Mouse (Mus musculus) kidney, postnatal 4 days (tissue): ENCODE data around the gene Rptor.

Source experiments
- DNase-seq, 2 experiments: peaks; one replicate each; pipeline ENCODE4 v3.0.0; 2021; ENCODE audit warnings: mixed read lengths in 2 of 2

The Rptor gene

DNA sequence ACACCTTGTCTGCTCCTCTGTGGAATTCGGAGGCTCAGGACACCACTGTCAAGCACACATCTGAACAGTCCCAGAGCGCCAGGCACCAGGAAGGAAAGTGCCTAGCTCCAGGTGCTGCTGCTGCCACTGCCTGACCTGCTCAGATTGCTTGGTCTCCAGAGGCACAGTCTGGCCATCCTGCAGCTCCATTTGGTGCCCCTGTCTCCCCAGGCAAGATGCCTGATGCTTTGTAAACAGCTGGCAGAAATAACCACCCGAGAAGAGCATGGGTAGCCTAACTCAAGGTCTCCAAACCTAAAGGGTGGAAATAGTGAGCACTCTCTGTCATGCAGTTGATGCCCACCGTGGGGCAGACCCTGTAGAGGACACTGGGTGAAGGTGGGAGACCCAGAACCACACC is 311.7 kb downstream of the Rptor start:
- no peak for DNase-seq

DNA sequence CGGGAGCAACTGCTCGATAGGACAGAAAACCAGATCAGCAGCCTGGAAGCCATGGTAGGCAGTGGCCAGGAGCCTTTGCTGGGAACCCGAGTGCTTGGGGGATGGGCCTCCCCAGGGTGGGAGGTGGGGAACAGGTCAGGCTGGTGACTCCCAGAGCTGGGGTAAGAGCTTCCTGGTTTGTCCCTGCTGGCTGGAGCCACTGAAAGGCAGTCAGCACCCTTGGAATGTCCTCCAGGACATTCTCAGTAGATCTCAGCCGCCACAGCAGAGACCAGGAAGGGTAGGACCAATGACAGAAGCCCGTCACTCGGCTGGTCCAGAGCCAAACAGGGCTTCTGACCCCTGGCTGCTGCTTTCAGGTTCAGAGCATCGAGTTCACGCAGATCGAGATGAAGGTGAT is 313.0 kb downstream of the Rptor start:
- DNase-seq = peak in 1 of 2 experiments; percentile 58

DNA sequence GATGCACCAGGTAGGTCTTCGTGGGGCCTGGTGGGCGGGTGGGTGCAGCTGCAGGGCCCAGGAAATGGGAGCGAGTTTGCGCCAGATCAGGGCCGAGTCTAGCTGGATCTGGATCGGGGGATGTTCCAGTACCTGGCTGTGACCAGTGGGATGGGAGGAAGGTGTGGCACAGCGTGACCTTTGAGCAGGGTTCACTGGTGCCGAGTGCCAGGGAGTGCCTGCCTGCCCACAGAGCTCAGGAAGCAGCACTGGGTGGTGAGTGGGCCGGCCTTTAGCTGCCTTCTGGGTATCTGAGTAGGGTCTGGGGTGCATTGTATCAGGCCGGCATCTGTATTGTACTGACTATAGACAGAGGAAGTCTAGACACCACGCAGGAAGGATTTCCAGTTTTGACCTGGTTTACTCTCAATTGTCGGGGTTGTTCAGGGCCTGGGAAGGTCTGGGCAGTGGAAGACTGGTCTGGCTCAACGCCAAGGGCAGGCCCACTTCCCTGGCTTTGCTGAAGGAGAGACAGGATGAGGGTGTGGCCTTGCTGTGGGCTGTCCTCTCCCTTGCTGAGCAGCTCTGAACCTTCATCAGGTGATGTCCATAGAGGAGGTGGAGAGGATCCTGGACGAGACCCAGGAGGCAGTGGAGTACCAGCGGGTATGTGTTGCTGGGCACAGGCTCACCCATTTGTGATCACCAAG is 313.5 kb downstream of the Rptor start:
- peak; percentile 78 to 85 for DNase-seq

DNA sequence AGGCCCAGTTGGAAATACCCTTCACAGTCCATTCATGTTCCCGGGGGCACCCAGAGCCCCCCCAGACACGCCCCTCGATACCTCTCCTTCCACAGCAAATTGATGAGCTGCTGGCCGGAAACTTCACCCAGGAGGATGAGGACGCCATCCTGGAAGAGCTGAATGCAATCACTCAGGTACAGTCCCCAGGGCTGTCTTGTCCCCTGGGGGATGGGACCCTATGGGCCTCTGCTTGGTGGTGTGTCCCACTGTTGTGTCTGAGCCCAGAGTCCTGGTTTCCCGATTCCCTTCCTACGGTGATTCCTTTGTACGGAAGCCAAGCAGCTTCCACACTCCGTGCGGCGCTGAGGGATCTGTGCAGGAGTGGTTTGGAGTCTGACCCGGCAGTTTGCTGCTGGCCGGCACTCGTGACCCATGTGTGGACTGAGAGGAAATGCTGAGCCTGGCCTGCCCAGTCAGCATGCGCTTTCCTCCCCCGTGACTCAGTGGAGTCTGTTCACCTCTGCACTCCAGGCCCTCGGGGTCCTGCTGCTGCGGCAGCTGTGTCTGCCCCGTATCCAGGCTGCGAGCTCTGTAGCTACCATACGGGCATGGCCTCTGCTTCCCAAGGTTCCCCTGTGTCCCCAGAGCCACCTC is 314.2 kb downstream of the Rptor start:
- DNase-seq = peak in 1 of 2 experiments; percentile 66

DNA sequence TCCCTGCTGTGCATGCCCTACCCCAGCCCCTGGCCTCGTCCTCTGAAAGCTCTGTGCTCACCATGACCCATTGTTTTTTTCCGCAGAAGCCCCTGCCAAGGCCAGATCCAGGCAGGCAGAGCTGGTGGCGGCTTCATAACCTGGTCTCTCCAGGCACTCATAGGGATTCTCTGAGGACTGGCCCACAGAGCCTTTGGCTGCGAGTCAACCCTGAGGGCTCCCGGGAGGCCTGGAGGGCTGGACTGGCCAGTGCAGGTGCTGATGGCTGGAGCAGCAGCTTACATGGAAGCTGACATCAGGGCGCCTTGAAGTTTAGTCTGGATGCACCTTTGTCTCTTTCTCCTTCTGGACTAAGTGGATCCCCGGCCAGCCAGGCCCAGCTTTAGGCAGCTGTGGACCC is 315.8 kb downstream of the Rptor start:
- no peak for DNase-seq

DNA sequence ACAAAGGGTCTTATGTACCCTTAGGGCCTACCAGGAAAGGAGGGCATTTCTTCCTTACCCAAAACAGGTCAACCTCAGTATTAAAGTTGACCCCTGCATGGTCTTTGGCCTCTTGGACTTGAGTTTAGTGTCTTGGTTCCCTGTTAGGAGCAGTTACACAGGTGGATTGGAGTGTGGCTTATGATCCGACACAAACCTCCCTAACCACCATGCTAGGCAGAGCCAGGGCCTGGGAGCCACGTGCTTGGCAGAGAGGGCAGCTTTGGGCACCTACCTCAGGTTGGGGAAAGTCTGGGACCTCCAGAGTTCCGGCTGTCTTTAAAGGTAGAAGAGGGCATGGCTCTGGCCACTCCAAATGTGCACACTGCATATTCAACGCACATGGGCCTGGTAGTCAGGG is 316.7 kb downstream of the Rptor start:
- DNase-seq = no peak

DNA sequence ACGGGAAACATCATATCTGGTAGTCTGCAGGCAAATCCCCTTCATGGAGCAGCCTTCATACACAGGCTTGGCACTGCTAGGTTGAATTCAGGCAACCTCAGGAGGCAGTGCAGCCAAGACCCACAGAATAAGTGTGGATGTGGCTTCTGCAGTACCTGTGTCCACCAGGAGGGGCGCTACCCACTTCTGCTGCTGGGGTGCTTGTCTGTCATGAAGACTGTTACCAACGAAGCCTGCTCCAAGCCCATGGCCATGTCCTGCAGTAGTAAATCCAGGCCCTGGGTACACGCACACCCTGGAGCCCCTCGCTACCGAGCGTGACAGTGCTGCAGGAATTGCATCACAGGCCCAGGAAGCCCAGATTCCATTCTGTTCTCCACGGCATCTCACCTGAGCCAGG is 317.2 kb downstream of the Rptor start:
- DNase-seq = peak; percentile 90

DNA sequence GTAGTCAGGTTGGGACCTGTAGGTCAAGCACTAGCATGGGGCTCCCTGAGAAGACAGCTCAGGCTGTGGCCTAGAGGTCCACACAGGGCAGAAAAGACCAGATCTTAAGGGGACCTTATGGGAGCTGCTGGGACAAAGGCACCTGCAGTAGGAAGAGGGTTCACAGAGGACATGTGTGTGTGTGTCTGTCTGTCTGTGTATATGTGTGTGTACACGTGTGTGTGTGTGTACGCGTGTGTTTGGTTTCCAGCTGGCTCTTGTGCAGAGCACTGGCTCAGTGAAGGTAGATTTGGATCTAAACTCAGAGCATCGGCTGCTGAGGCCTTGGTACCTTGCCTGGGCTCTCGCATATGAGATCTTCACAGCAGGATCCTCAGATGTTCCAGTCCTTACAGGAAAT is 318.0 kb downstream of the Rptor start:
- no peak for DNase-seq

DNA sequence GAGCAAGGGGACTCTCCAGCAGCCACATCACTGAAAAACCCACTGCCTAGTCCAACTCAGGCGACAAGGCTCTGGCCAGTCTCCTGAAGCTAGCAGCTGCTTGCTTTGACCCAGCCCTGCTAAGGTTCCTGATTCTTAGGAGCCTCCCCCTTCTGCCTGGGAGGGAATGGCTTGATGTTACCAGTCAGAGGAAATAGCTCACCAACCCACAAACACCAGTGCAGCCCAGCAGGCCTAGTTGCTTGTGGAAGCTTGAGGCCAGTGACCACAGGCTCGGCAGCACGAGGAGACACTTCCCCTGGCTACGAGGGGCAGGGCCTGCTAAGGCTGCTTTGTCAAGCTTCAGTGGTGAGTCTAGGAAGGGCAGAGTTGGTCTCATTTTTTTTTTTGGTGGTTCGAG is 322.5 kb downstream of the Rptor start:
- no peak for DNase-seq

DNA sequence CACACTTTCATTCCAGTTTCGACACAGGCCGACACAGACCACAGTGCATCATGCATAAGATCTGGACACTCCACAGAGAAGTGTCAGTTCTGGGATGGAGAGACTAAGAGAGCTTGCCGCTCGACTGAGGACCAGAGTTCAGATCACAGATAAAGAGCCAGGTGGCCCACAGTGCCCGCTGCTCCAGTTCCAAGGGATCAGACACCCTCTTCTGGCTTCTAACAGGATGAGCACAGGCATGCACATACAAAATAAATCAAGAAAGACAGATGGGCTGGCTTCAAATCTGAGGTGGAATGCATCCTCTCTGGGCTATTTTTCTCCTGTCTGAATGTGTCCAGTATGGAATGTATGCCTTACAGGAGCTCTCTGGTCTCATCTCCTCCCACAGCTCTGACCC is 324.1 kb downstream of the Rptor start:
- DNase-seq = no peak

DNA sequence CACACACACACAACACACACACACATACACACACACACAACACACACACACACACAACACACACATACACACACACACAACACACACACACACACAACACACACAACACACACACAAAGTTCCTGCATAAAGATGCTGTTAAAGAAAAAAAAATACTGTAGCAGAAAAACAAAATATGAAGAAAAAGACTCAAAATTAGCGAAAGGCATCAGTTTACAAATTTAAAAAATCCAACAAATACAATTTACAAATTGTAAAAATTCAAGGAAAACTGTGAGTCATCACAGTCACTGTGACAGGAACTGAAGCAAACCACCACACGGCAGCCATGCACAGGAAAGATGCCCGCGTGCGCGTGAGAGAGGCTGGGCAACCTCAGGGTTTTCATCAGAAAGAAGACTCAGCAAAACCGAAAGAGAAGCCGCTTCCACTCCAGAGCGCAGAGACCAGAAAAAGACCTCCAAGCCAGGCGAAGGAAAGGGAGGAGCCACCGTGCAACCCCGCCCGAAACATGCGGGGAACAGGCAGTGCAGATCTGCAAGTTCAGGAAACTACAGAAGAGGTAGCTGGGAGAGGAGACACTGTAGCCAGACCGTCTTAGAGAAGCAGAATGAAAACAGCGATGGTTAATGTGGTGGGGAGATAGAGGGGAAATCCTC is 325.4 kb downstream of the Rptor start:
- peak in 1 of 2 experiments; percentile 63 for DNase-seq

DNA sequence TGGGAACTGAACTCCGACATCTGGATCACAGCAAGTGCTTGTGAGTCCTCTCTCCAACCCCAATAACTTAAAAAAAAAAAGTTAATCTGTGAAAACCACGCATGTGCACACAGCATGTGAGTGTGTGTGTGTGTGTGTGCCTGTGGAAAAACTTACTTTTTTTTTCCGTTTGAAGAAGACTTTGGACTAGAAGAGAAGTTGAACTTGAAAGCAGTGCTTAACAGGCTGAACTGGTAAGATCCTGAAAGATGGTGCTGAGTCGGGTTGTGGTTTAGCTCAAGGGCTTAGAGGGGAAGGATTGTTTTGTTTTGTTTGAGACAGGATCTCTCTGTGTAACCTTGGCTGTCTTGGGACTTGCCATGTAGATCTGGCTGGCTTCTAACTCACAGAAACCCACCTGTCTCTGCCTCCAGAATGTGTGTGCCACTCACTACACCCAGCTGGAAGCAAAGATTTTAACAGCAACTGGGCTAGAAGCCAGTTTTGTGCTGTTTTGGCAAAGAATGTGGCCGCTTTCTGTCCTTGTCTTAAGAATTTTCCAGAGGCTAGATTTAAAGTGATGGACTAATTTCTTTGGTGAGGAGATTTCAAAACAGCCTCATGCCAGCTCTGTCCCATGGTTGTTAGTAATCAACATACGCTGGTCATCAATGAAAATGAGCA is 327.0 kb downstream of the Rptor start:
- no peak for DNase-seq

DNA sequence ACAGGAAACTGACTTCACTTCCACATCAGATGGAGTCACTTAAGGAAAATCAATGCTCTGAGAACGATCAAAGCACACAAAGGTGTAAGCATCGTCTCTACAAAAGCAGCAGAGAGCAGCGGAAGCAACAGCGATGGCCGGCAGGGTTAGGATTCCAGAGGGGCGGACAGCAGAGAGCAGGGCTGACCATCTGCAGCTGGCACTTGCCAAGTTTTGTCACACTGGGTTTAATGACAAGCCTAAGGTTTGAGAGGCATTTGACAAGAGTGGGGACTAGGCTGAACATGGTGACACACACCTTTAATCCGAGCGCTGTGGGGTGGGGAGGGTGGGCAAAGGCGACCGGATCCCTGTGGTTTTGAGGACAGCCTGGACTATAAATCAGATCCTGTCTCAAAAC is 329.1 kb downstream of the Rptor start:
- DNase-seq = no peak

DNA sequence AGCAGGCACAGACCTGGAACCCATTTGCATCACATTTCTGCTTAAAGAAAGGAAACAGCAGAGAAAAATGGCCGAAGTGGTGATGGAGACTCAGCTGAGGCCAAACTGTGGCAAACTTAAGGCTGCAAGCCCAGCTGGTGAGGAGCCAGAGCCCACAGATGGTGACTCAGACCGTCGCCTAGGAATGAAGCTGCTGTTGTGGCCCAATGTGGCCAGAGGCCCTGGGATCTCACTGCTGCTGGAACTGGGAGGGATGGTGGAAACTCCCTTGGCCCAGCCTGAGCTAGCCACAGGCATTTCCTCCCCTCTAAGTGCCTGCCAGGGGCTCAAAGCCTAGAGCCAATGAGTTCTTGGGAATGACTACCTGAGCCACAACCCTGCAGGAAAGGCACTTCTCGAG is 330.4 kb downstream of the Rptor start:
- DNase-seq = peak in 1 of 2 experiments; percentile 30

DNA sequence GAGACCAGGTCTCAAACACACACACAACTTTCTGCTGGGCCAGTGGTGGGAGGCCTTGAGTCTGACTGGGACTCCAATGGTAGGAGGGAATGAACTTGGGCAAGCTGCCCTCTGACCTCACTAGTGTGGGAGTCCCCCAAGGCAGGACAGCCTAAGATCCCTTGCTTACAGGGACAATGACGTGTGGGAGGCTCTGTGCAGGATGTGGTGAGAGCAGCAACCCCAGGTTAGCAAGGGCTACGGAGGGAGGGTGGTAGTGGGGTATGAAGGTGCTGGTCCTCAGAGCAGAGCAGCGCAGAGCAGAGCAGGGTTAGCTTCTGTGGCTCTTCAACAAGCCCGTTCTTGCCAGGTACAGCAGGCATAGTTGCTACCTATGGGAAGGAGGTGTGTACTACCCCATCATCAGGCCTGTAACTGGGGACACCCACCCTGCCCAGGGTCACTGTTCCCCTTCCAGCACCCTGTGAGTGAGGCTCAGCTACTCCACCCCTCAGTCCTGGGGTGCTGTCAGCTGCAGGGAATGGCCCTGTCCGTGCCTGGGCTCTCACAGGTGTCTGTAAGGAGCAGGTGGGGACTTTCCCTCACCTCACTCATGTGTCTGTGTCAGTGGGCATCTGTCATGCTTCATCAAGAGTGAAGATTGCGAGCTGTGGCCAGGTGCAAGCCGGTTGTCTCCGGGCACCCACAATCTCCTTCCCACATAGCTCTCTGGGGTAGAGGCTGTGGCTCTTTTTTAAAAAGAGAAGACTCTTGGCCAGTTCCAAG is 331.3 kb downstream of the Rptor start:
- no peak for DNase-seq

DNA sequence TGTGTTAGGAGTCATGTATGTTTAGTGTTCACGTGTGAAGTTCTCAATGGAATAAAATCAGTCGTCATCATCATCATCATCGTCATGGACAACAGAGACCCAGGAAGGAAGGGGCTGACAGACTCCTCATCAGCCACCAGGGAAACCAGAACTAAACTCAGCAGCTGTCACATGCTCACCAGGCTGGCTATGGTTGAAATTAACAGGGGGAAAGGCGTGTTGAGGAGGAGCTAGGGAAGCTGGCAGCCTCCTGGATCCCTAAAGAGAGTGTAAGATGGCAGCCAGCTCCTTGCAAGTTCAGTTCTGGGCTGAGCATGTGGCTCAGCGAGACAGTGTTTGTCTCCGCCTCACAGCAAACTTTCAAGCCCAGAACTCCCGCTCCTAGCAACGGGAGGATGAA is 332.1 kb downstream of the Rptor start:
- no peak for DNase-seq

DNA sequence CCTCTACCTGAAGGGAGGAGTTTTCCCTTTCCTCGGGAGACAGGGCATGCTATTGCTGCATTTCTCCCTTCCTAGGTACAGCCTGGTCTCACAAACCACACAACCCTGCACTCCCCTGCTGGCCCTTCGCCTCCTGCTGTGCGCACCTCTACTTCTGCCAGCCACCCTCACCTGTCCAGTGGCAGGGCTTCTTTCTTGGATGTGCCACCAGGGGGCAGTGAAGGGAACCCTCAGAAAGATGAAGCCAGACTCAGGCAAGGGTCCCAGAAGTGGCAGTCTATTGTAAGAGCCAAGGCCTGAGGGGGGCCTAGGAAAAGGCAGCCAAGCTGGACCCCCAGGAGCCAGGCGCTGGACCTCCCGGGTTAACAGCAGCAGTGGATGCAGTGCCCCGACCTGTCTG is 332.8 kb downstream of the Rptor start:
- peak; percentile 86 to 90 for DNase-seq

DNA sequence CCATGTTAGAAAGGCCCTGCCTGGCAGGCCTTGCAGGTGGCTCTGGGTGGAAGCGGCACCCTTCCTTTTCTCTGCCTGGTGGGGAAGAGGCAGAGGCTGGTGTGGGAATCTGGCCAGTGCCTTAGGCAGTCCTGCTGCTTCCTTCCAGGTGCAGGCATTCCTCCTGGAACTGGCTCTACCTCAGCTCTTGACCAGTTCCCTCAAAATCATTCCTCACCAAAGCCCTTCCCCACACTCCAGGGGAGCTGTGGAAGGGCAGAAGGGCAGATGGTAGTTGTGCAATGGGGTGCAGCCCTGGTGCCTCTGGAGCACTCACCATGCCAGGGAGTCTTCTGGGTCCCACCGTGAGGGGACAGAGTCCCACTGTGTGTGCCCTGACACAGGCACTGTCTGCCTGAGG is 333.8 kb downstream of the Rptor start:
- no peak for DNase-seq

DNA sequence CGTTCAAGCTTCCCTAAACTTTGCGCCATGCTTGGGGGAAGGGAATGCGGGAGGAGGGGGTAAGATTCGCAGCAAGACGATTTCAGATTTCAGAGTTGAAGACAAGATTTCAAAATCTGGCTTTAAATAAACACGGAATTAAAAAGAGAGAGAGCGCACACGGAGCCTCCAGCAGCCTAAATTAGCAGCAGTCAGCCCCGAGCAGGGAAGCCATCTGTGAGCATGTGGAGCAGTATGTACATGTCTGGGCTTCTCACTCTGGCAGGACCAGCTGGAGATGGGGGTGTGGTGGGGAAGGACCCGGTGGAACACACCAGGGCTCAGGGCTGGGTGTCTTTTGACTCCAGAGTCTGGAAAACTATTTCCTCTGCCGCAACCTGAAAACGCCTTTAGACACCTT is 334.5 kb downstream of the Rptor start:
- no peak for DNase-seq

DNA sequence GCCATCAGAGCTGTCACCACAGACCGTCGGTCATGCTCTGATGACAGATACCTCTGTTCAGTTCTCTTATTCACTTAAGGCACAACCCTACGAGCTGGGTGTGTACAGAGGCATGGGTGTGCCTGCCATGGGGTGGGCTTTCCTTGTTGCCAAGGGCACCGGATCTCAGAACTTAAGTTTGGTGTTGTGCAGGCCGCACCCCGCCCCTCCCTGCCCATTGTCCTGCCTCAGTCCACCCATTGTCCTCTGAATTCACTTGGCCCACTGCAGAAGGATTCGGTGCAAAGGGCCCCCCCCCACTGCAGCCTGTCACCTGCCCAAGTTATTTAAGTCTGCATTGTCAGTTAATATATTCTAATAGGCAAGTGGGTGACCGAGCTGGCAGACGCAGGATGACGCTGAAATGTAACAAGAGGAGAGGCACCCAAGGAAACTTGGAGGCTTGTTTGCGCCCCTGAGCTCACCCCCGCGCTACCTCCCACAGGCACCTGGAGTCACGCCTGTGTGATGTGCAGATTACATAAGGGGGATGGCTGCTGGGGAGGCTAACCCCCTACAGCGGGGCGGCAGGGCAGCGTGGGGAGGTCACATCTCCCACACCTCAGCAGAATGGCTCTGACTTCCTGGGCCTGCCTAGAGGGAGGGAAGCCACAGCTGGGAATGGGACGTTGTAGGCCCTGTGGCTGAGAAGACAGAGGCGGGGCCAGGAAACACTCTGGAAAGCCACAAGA is 335.2 kb downstream of the Rptor start:
- DNase-seq = peak; percentile 50 to 65

DNA sequence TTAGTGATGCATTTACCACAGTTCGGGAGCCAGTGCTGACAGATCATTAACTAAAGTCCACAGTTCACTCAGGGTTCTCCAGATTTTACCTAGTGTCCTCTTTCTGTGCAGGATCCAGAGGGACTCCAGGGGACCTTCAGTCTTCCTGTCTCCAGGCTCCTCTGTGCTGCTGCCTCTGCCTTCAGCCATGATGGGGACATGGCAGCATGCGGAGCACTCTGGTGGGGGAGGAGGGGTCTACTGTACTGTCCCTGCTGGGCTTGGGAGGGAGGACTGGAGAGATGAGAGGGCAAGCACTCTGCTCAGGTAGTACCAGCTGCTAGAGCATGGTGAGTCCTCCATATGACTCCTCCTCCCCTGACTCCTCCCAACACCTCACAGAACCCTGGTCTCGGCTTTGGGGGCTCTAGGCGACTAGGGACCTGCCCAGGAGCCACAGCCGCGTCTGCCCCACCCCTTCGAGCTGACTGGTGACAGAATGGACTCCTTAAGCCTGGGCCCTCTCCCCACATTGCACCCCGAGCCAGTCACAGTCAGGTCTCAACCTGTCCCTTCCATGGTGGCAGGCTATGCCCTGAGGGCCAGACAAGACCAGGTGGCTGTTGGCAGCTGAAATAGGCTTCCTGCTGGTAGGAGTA is 336.5 kb downstream of the Rptor start:
- peak in 1 of 2 experiments; percentile 55 for DNase-seq

DNA sequence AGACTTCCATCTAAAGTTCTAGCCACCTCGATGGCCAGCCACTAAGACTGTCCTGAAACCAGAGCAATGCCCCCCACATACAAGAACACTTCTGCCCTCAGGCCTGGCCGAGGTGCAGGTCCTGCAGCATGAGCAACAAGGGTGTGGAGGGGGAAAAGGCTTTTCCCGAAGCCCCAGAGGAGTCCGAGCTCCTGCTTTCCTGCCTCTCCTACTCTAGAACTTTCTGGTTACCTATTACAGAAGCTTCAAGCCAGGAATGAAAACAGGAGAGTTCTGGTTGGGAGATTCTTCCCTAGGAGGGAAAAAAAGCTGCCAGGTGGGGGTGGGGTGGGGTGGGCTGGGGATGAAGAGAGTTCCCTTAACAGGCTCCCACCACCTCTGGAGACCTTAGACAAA is 337.0 kb downstream of the Rptor start:
- no peak for DNase-seq
